Mouse (Mus musculus): ENCODE data around the gene Pttg1. TPM values are rescaled to one million over a fixed set of nuclear protein-coding genes. Genes with fewer than 3 reads are reported as not detected.

Gene Pttg1
- polyA plus RNA-seq (2012; rRNA removed), result 28.5 and 38.8 TPM in 2 replicates

DNA sequence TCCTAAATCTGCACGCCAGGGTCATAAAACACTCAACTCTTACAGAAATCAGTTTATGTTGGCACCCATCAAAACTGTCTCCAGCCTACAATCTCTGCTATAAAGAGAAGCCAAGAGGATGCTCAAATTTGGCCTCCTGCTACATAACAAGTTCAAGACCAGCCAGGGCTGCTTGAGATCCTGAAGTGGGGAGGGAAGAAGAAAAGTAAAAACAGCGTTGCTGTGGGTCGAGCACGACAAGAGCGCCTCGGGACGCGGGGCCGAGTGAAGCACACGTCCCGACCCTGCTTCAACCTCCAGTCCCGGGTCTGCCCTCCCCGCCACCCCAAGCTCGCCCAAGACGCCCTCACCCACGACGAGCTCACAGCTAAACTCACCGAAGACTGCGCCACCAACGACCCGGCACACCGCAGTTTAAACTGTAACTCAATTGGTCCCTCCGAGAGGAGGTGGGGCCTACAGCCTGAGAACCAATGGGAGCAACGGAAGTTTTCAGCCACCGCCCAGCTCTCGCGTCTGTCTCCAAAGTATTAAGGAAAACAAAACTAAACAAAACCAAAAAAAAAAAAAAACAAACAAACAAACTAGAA, at the start of gene Pttg1:
Pttg1 (minus strand) TSS at position 428 of the 590 bp plus-strand sequence.
- WGBS, result 5% methylated on average over 27 of the region's 27 CpGs
- 0 out of 2 replicates have a peak, but pooled peaks cover 3% of the 10 kb centered on the region for H3K4me1 ChIP-seq (replicated peaks; ENCODE audit: control insufficient read depth, insufficient read depth, low read length)
- DNase-seq, result peak; percentile 85
- H3K36me3 ChIP-seq (ENCODE audit: control insufficient read depth, insufficient read depth, low read length), result no peaks in the 10 kb centered on the region
- no peaks in the 10 kb centered on the region for H3K27me3 ChIP-seq (ENCODE audit: control insufficient read depth, insufficient read depth, low read length)
- H3K4me3 ChIP-seq (ENCODE audit: control insufficient read depth, insufficient read depth, low read length), result peak within 1 kb of the TSS; percentile 81
- TF ChIP-seq CTCF (IDR thresholded peaks at IDR 0.05; ENCODE audit: borderline replicate concordance, control insufficient read depth, extremely low read depth, insufficient read depth, low read length, poor library complexity), result 0 out of 2 replicates have a peak, but pooled peaks have one; percentile 22
- peak; percentile 80 for TF ChIP-seq POLR2A (IDR thresholded peaks at IDR 0.05; ENCODE audit: control insufficient read depth, extremely low read depth, insufficient read depth, low read length, poor library complexity)
- no peak within 1 kb of the TSS for H3K27ac ChIP-seq (ENCODE audit: control insufficient read depth, insufficient read depth, low read length)

GRCm38 (mm10) chr11:43474225-43474774, 48.2 kb upstream of the Pttg1 start, which contains the start of gene C1qtnf2:
C1qtnf2 (plus strand) TSS chr11:43474276.
- no peak for DNase-seq
- Histone ChIP-seq H3K27me3 (ENCODE audit: control insufficient read depth, insufficient read depth, low read length) (no peaks in the 10 kb centered on the region), H3K36me3 (ENCODE audit: control insufficient read depth, insufficient read depth, low read length) (no peaks in the 10 kb centered on the region), H3K4me1 (replicated peaks; ENCODE audit: control insufficient read depth, insufficient read depth, low read length) (peaks cover 4% of the 10 kb centered on the region; the same call in 1 of the 2 replicates), H3K4me3 (ENCODE audit: control insufficient read depth, insufficient read depth, low read length) (no peak within 1 kb of the TSS), H3K27ac (ENCODE audit: control insufficient read depth, insufficient read depth, low read length) (no peak within 1 kb of the TSS)
- 15% methylated on average over 24 of the region's 24 CpGs for WGBS
- TF ChIP-seq POLR2A (IDR thresholded peaks at IDR 0.05; ENCODE audit: control insufficient read depth, extremely low read depth, insufficient read depth, low read length, poor library complexity), result no peak
- no peak for TF ChIP-seq CTCF (IDR thresholded peaks at IDR 0.05; ENCODE audit: borderline replicate concordance, control insufficient read depth, extremely low read depth, insufficient read depth, low read length, poor library complexity)

DNA sequence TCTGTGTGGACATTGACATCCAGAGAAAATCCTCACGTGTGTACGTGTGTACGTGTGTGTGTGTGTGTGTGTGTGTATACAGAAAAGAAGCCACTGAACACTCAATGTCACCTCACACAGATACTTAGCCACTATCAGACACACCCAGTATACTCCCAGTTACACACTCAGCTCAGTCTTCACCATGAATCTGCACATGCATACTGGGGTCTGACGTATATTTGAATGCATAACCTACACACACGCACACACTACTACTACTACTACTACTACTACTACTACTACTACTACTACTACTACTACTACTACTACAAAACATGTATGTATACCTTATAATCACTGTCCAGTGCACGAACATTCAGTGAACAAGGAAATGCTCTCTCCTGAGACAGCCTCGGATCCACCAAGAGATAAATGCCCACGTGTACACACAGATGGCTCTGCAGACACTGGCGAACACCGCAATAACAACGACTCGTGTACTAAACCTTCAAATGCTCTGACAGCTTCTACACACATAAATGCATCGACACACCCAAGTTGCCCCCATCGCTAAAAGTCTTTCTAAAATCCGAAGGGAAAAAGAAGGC, 47.7 kb upstream of the Pttg1 start:
- no peak overlapping the region for H3K27ac ChIP-seq (ENCODE audit: control insufficient read depth, insufficient read depth, low read length)
- no peaks in the 10 kb centered on the region for H3K27me3 ChIP-seq (ENCODE audit: control insufficient read depth, insufficient read depth, low read length)
- peaks cover 4% of the 10 kb centered on the region; the same call in 1 of the 2 replicates for H3K4me1 ChIP-seq (replicated peaks; ENCODE audit: control insufficient read depth, insufficient read depth, low read length)
- no peaks in the 10 kb centered on the region for H3K36me3 ChIP-seq (ENCODE audit: control insufficient read depth, insufficient read depth, low read length)
- no peak overlapping the region for H3K4me3 ChIP-seq (ENCODE audit: control insufficient read depth, insufficient read depth, low read length)
- 70% methylated on average over 15 of the region's 15 CpGs for WGBS
- TF ChIP-seq CTCF (IDR thresholded peaks at IDR 0.05; ENCODE audit: borderline replicate concordance, control insufficient read depth, extremely low read depth, insufficient read depth, low read length, poor library complexity) (no peak), POLR2A (IDR thresholded peaks at IDR 0.05; ENCODE audit: control insufficient read depth, extremely low read depth, insufficient read depth, low read length, poor library complexity) (no peak)
- no peak for DNase-seq

- no peak for DNase-seq
- Histone ChIP-seq H3K4me1 (replicated peaks; ENCODE audit: control insufficient read depth, insufficient read depth, low read length) (peaks cover 4% of the 10 kb centered on the region; the same call in 1 of the 2 replicates), H3K27ac (ENCODE audit: control insufficient read depth, insufficient read depth, low read length) (no peak overlapping the region), H3K36me3 (ENCODE audit: control insufficient read depth, insufficient read depth, low read length) (no peaks in the 10 kb centered on the region), H3K4me3 (ENCODE audit: control insufficient read depth, insufficient read depth, low read length) (no peak overlapping the region), H3K27me3 (ENCODE audit: control insufficient read depth, insufficient read depth, low read length) (no peaks in the 10 kb centered on the region)
- WGBS, result 82% methylated on average over 1 of the region's 1 CpGs
- no peak for TF ChIP-seq POLR2A (IDR thresholded peaks at IDR 0.05; ENCODE audit: control insufficient read depth, extremely low read depth, insufficient read depth, low read length, poor library complexity)
- TF ChIP-seq CTCF (IDR thresholded peaks at IDR 0.05; ENCODE audit: borderline replicate concordance, control insufficient read depth, extremely low read depth, insufficient read depth, low read length, poor library complexity), result no peak
Observed at GRCm38 (mm10) chr11:43473115-43473514, 47.1 kb upstream of the Pttg1 start.

DNA sequence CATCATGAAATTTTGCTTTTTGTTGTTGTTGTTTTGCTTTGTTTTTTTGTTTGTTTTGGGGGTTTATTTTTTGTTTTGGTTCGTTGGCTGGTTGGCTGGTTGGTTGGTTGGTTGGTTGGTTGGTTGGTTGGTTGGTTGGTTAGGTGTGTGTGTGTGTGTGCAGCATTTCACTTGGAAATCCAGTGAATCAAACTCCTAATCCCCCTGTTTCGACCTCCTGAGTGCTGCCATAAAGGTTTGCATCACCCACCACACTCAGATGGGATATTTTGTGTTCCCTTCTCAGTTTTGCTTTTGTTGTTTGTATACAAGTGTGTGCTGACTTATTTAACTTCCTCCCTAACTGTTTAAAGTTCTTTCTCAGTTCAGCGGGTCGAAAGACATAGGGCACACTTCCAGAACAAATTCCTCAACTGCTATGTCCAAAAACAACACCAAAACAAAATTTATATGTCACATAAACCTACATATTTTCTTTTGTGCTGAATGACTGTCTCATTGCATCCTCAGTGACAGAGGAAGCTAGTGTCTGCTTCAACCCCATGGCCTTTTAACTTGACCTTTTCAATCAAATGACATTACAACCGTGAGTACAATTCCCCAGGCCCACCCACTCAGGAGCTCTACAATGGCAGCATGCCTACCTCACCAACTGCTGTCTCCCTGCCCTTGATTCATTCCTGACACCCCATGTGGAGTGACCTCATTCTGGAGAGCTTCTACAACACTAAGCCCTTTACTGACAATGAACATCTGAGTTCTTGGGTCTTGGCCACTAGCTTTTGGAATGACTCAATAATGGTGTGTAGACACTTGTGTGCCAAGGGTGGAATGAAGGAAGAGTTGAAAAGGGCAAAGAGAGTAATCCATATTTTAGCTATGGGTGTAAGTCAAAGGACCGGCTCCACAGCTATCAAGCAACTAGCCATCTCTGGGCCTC, 45.1 kb upstream of the Pttg1 start:
- Histone ChIP-seq H3K36me3 (ENCODE audit: control insufficient read depth, insufficient read depth, low read length) (no peaks in the 10 kb centered on the region), H3K27me3 (ENCODE audit: control insufficient read depth, insufficient read depth, low read length) (no peaks in the 10 kb centered on the region), H3K4me3 (ENCODE audit: control insufficient read depth, insufficient read depth, low read length) (no peak overlapping the region), H3K4me1 (replicated peaks; ENCODE audit: control insufficient read depth, insufficient read depth, low read length) (peaks cover 4% of the 10 kb centered on the region; the same call in 1 of the 2 replicates), H3K27ac (ENCODE audit: control insufficient read depth, insufficient read depth, low read length) (no peak overlapping the region)
- DNase-seq, result no peak
- TF ChIP-seq CTCF (IDR thresholded peaks at IDR 0.05; ENCODE audit: borderline replicate concordance, control insufficient read depth, extremely low read depth, insufficient read depth, low read length, poor library complexity), result no peak
- no peak for TF ChIP-seq POLR2A (IDR thresholded peaks at IDR 0.05; ENCODE audit: control insufficient read depth, extremely low read depth, insufficient read depth, low read length, poor library complexity)
- 86% methylated on average over 6 of the region's 6 CpGs for WGBS

DNA sequence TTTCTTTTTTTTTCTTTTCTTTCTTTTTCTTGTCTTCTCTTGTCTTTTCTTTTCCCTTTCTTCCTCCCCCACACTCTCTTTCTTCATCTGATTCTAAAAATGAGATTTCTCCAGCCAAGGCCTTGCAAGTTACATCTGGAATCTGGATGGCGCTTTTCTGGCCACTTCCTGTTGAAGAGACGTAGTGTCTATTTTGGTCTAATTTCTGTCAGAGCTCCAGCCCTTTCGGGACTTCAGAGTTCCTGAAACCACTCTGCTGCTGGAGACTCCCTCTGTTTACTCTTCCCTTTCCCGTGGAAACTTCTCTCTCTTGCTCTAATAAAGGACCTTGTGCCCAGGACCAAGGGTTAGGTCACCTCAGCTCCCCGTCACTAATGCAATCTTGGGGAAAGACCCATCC, 44.1 kb upstream of the Pttg1 start:
- 32% methylated on average over 5 of the region's 5 CpGs for WGBS
- no peak overlapping the region for H3K27ac ChIP-seq (ENCODE audit: control insufficient read depth, insufficient read depth, low read length)
- TF ChIP-seq CTCF (IDR thresholded peaks at IDR 0.05; ENCODE audit: borderline replicate concordance, control insufficient read depth, extremely low read depth, insufficient read depth, low read length, poor library complexity) (no peak), POLR2A (IDR thresholded peaks at IDR 0.05; ENCODE audit: control insufficient read depth, extremely low read depth, insufficient read depth, low read length, poor library complexity) (no peak)
- H3K4me1 ChIP-seq (replicated peaks; ENCODE audit: control insufficient read depth, insufficient read depth, low read length), result peaks cover 4% of the 10 kb centered on the region; the same call in 1 of the 2 replicates
- no peaks in the 10 kb centered on the region for H3K36me3 ChIP-seq (ENCODE audit: control insufficient read depth, insufficient read depth, low read length)
- no peak overlapping the region for H3K4me3 ChIP-seq (ENCODE audit: control insufficient read depth, insufficient read depth, low read length)
- no peaks in the 10 kb centered on the region for H3K27me3 ChIP-seq (ENCODE audit: control insufficient read depth, insufficient read depth, low read length)
- DNase-seq, result no peak

All from thymus, adult 2 months (tissue).